Mouse (Mus musculus) myocyte (in vitro differentiated cells): Measurements from ENCODE around the gene Acsl3.

Experiments used
- POLR2A ChIP-seq: IDR thresholded peaks from one replicate; pipeline ENCODE4 v1.6.1; 2011; ENCODE audit warnings: low read depth, mild to moderate bottlenecking, control low read depth, moderate library complexity; ENCODE audit not compliant: insufficient read length
- USF1 ChIP-seq: IDR thresholded peaks from one replicate; pipeline ENCODE4 v1.6.1; 2011; ENCODE audit warnings: low read depth, mild to moderate bottlenecking, control low read depth, moderate library complexity

DNA sequence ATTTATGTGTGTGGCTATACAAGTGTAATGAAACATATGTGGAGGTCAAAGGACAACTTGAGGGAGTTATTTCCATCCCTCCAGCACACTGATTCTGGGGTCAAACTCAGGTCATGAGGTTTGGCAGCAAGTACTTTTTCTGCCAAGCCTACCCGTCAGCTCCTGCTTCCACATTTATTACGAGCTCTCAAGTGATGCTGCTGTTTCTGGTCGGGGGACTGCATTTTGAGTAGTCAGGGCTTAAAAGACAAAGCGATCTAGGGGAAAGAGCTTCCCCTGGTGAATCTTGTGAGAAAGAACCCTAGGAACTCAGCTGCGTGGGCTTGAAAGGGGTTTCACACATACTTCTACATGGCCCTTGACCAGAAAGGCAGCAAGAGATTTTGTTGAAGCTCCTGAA lies 80.0 kb downstream of the Acsl3 start:
- TF ChIP-seq POLR2A (no peak), USF1 (no peak)
